Mouse (Mus musculus) CH12.LX (cell line): ENCODE data around the gene Tent5b. TPM values are rescaled to one million over a fixed set of nuclear protein-coding genes. Genes with fewer than 3 reads are reported as not detected.
"Not testable (repeated sequence)": the region's sequence is repeated elsewhere in the genome, so short reads cannot be mapped to it uniquely, and the experiment has no call there.

Experiments used
- DNase-seq: peaks from one replicate; pipeline ENCODE4 v3.0.0-alpha.2; 2013; ENCODE audit errors: extremely low read depth
- H3K27ac ChIP-seq: 2 replicates; pipeline ENCODE4 v1.5.1; 2012; ENCODE audit warnings: low read depth, mild to moderate bottlenecking, control low read depth, moderate library complexity; ENCODE audit not compliant: insufficient read depth
- H3K27me3 ChIP-seq: replicated peaks from 2 replicates; pipeline ENCODE3; 2012; ENCODE audit warnings: inconsistent platforms
- H3K36me3 ChIP-seq, 2 experiments: replicated peaks in 1 of 2; 2 replicates each; pipeline versions ENCODE3 to v1.6.1; 2012; ENCODE audit warnings: inconsistent platforms in 1 of 2, low read length in 1 of 2, mild to moderate bottlenecking in 1 of 2, mixed read lengths in 1 of 2, moderate library complexity in 1 of 2; ENCODE audit not compliant: control insufficient read depth in 1 of 2, insufficient read depth in 1 of 2
- H3K4me1 ChIP-seq, 2 experiments: 2 replicates each; pipeline ENCODE4 v1.6.1; 2012; ENCODE audit warnings: inconsistent platforms in 1 of 2, moderate library complexity in 1 of 2; ENCODE audit not compliant: insufficient read depth in 2 of 2, control insufficient read depth in 1 of 2
- H3K4me2 ChIP-seq: 2 replicates; pipeline ENCODE4 v1.6.1; 2012; ENCODE audit warnings: low read depth, mild to moderate bottlenecking, control low read depth; ENCODE audit not compliant: poor library complexity, insufficient read depth, severe bottlenecking
- H3K4me3 ChIP-seq, 3 experiments: fragments of 150-350 bp in 1 of 3; sonication (generic) in 1 of 3; replicated peaks in 1 of 3; 2 replicates each; pipeline versions ENCODE3 to v1.5.1; 2011 to 2012; ENCODE audit warnings: low read depth in 2 of 3, low read length in 2 of 3, mild to moderate bottlenecking in 2 of 3, moderate library complexity in 2 of 3, control low read depth in 1 of 3, improper control_type of control experiment in 1 of 3, inconsistent platforms in 1 of 3, mixed read lengths in 1 of 3; ENCODE audit not compliant: poor library complexity in 1 of 3
- H3K79me2 ChIP-seq: replicated peaks from 2 replicates; pipeline ENCODE4 v1.6.1; 2012; ENCODE audit warnings: mild to moderate bottlenecking, moderate library complexity; ENCODE audit not compliant: control insufficient read depth, poor library complexity, insufficient read depth, severe bottlenecking; ENCODE audit errors: extremely low read depth
- H3K9ac ChIP-seq: 2 replicates; pipeline ENCODE4 v1.6.1; 2012; ENCODE audit warnings: low read depth, mild to moderate bottlenecking, control low read depth, moderate library complexity; ENCODE audit not compliant: insufficient read depth
- H3K9me3 ChIP-seq: replicated peaks from 2 replicates; pipeline ENCODE3; 2012; ENCODE audit warnings: low read length, inconsistent platforms, mixed read lengths
- CTCF ChIP-seq, 2 experiments: IDR thresholded peaks in 1 of 2; conservative IDR thresholded peaks in 1 of 2; 2 replicates each; pipeline ENCODE4 v1.5.1; 2011 to 2012; ENCODE audit warnings: low read depth in 2 of 2, low read length in 2 of 2, improper control_type of control experiment in 1 of 2, inconsistent platforms in 1 of 2, mild to moderate bottlenecking in 1 of 2, moderate library complexity in 1 of 2
- HCFC1 ChIP-seq: IDR thresholded peaks from 2 replicates; pipeline ENCODE4 v1.6.1; 2012; ENCODE audit warnings: low read depth, mild to moderate bottlenecking, inconsistent platforms, low read length, improper control_type of control experiment
- MEF2A ChIP-seq: IDR thresholded peaks from 2 replicates; pipeline ENCODE4 v1.6.1; 2014; ENCODE audit warnings: low read depth, mild to moderate bottlenecking, inconsistent platforms, low read length, improper control_type of control experiment, borderline replicate concordance
- MXI1 ChIP-seq: IDR thresholded peaks from 2 replicates; pipeline ENCODE4 v1.6.1; 2011; ENCODE audit warnings: mild to moderate bottlenecking, low read depth, low read length, improper control_type of control experiment
- PAX5 ChIP-seq: IDR thresholded peaks from 2 replicates; pipeline ENCODE4 v1.6.1; 2012; ENCODE audit warnings: low read length, inconsistent platforms, mixed read lengths
- POLR2AphosphoS2 ChIP-seq: IDR thresholded peaks from 2 replicates; pipeline ENCODE4 v1.6.1; 2011; ENCODE audit warnings: low read depth, low read length, improper control_type of control experiment
- USF2 ChIP-seq: conservative IDR thresholded peaks from 2 replicates; pipeline ENCODE4 v1.6.1; 2011; ENCODE audit warnings: low read depth, low read length, improper control_type of control experiment
- ZMIZ1 ChIP-seq: IDR thresholded peaks from 2 replicates; pipeline ENCODE4 v1.6.1; 2012; ENCODE audit warnings: low read depth, mild to moderate bottlenecking, inconsistent platforms, low read length, improper control_type of control experiment
- ZNF384 ChIP-seq: IDR thresholded peaks from 2 replicates; pipeline ENCODE4 v1.6.1; 2012; ENCODE audit warnings: low read depth, low read length, improper control_type of control experiment, inconsistent platforms
- dilution Hi-C: fragments of 300-500 bp; cut with MboI; formaldehyde crosslinking; loops from 2 replicates; pipeline ENCODE4 v1.14.3; 2020; ENCODE audit warnings: low sequenced_read_pairs; ENCODE audit not compliant: extremely low pct_unique_long_range_greater_than_20kb, extremely low pct_ligation_motif_present
- in situ Hi-C: fragments of 300-500 bp; cut with MboI; formaldehyde crosslinking; loops from 3 replicates; pipeline ENCODE4 v1.14.3; 2019; ENCODE audit warnings: low sequenced_read_pairs, low pct_ligation_motif_present, low pct_unique_long_range_greater_than_20kb, mixed read lengths
- polyA plus RNA-seq: library from polyadenylated mRNA; unstranded; fragments of >175 nt; gene quantifications from 2 replicates; pipeline ENCODE4 v1.2.1, GENCODE M21; 2012; ENCODE audit warnings: low read depth; ENCODE audit not compliant: insufficient read length
- total RNA-seq, 2 experiments: library from RNA; depleted of rRNA; stranded (reverse); fragments of 300-350 nt in 1 of 2; fragments of >200 nt in 1 of 2; gene quantifications; 2 replicates each; pipeline ENCODE4 v1.2.3; 2012 to 2014

Tent5b gene
- total and polyA plus RNA-seq, 3 experiments = not detected

DNA sequence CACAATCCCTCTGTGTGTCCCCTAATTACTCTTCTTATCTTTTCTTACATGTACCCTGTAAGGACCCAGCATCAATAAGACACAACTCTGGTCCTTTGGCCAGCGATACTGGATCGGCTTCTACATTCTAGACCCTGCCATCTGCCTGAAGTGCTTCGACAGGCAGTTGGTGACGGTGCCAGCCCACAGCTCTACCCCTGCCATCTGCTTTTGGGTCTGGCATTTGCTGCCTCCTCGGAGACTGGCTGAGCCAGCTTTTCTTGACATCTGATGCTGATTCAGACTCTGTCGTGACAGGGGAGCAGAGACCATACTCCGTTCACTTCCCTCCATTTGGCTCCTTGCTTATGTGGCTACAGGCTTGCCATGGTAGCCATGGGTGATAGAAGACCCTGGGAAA, 29.1 kb downstream of the Tent5b start:
- H3K9ac ChIP-seq = no peak overlapping the region
- no peaks in the 10 kb centered on the region for H3K79me2 ChIP-seq
- no peak overlapping the region for H3K27ac ChIP-seq
- H3K4me1 ChIP-seq = peaks cover 0 to 5% of the 10 kb centered on the region in 2 experiments; a peak in 1 of 4 replicates
- no peak for DNase-seq
- dilution Hi-C loops (no loop called here), in situ Hi-C loops (no loop called here)
- no peaks in the 10 kb centered on the region for H3K9me3 ChIP-seq
- no peaks in the 10 kb centered on the region for H3K36me3 ChIP-seq
- no peak overlapping the region for H3K4me3 ChIP-seq
- no peak overlapping the region for H3K4me2 ChIP-seq
- H3K27me3 ChIP-seq = peaks cover 47% of the 10 kb centered on the region
- no peak for TF ChIP-seq HCFC1

DNA sequence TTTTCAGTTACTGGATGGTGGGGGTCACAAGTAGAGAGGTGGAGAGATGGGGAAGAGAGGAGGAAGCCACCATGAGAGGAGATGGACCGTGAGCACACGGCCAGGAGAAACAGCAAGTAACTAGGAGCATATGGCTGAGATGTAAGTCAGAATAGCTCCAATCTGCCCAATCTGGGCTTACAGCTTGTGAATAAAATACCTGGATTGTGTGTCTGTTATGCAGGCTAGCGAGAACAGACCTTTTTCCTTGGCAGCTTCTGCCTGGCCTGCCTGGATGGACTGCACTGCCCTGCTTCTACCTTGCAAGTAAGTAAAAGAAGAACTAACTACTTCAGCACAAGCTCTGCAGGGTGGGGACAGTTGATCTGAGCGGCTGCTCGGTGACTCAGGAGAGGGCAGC, 31.1 kb downstream of the Tent5b start:
- no peak overlapping the region for H3K27ac ChIP-seq
- in situ Hi-C loops = loop anchor here (5.0 kb wide), 1 partner anchor 34 kb away; no protein-coding TSS in a partner anchor
- H3K4me2 ChIP-seq = no peak overlapping the region
- no peak overlapping the region for H3K9ac ChIP-seq
- H3K27me3 ChIP-seq = peaks cover 34% of the 10 kb centered on the region
- TF ChIP-seq POLR2AphosphoS2 (no peak), ZNF384 (no peak), MXI1 (no peak), CTCF (conservative IDR thresholded peaks at IDR 0.05 in 1 of 2, IDR thresholded peaks at IDR 0.05 in 1 of 2; ENCODE audit: low read depth in 2 of 2, low read length in 2 of 2) (no peak), PAX5 (no peak), ZMIZ1 (no peak), MEF2A (no peak), USF2 (no peak)
- TF ChIP-seq, all 38 proteins: peak for 0
- Histone ChIP-seq H3K9me3 (no peaks in the 10 kb centered on the region), H3K79me2 (no peaks in the 10 kb centered on the region), H3K4me3 (no peak overlapping the region), H3K36me3 (no peaks in the 10 kb centered on the region), H3K4me1 (peaks cover 0 to 5% of the 10 kb centered on the region in 2 experiments; a peak in 1 of 4 replicates)
- no peak for DNase-seq
- dilution Hi-C loops = no loop called here

- H3K36me3 ChIP-seq, H3K27ac ChIP-seq, H3K4me3 ChIP-seq, H3K79me2 ChIP-seq, H3K9ac ChIP-seq, dilution Hi-C loops, DNase-seq, H3K4me2 ChIP-seq, H3K9me3 ChIP-seq, H3K4me1 ChIP-seq: not testable (repeated sequence)
- in situ Hi-C loops = loop anchor here (5.0 kb wide), 1 partner anchor 35 kb away; no protein-coding TSS in a partner anchor
- H3K27me3 ChIP-seq = peaks cover 27% of the 10 kb centered on the region
Observed at GRCm38 (mm10) chr4:133512511-133512910, 32.6 kb downstream of the Tent5b start.
